Mouse (Mus musculus) layer of hippocampus, postnatal 36 days (tissue): ENCODE measurements at regions not wholly inside any gene's neighbourhood (a gene's known extent, or its start where the extent isn't known, plus 50 kb on each side); places are given as distances from the start of the nearest gene placed in this dataset.

ENCODE experiments used
- DNase-seq, 2 experiments: peaks; one replicate each; pipeline ENCODE4 v3.0.0; 2022

DNA sequence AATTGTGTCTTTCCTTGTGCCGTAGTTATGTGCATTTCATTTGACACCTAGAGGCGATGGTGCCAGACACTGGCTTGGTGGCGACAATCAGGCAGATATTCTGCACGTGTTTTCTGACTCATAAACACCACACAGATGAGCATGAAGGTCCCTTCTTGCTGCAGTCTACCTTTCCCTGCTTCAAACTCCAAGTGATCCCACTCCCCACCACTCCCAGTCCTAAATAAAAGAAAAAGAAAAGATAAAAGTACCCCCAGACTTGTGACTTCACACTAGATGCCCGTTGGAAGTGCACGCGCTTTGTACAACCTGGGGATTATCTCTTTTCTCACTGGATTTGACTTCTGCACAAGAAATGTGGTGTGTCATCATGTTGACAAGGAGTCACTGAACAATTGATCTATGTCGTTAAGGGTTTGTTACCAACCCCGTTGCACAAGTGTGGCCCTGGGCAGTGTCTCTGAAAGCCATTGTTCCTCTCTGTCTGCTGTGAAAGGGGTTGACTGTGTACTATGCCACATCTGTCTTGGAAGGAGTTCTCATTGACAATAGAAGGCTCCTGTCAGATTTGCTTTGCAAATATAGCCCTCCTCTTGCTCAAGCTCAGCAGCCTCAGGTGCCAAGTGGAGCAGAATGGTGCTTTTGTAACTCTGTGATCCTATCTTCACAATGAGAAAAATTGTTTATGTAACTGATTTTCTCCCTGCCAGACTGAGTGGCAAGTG, 140.1 kb downstream of the Ppp4r2 start:
- DNase-seq = no peak

DNA sequence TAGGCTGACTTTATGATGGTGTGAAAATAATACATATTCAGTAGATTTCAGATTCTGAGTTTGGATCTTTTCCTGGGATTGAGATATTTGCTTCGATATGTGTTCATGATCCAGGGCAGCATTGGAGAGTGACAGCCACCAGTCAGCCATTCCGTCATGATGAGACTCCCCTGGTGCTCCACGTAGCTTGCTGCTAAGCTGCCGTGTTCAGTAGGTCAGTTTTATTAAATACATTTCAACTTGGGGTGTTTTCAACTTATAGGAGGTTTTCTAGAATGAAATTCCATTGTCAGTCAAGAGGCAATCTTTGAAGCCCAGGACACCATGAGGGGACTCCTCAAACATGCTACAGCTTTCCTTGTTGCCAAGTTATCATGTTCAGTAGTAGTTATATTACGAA, 141.3 kb downstream of the Ppp4r2 start:
- DNase-seq = no peak

DNA sequence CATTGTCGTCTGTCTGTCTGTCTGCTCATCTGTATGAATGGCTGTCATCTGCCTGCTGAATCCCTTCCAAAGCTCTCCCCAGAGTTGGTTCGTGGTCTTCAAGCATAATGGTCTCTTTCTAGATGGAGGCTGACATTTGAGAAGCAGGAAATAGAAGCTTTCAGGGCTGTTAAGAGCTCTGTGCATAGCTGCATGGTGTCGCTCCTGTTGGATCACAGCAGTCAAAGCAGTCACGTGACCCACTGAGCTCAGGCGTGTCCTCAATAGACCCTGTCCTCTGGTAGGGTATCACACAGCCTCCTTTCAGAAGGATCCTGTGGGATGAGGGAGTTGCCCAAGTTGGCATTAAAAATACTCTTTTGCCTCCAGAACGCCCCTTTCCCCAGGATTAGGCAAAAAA, 142.4 kb downstream of the Ppp4r2 start:
- DNase-seq = no peak

DNA sequence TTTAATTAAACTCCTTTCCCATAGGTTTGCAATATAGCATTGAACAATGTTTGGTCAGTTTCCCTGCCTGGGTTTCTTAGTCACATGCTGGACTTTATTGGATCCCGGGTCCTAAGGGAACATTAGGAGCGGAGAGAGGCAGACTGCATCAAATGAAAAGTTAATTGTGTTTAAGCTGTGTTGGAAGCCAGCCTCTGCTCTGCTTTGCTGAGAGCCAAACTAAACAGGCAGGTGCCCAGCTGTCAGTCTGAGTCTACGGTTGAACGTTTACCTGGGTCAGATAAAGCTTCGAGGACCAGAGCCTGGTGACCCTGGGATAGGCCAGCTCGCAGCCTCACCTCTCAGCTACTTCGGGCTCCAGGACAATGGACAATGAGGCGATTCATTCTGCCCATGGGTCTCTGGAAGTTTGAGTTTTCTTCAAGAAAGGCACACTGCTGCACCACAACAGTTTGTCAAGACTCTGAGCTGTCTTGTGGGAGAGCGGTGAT, 143.8 kb downstream of the Ppp4r2 start:
- no peak for DNase-seq

DNA sequence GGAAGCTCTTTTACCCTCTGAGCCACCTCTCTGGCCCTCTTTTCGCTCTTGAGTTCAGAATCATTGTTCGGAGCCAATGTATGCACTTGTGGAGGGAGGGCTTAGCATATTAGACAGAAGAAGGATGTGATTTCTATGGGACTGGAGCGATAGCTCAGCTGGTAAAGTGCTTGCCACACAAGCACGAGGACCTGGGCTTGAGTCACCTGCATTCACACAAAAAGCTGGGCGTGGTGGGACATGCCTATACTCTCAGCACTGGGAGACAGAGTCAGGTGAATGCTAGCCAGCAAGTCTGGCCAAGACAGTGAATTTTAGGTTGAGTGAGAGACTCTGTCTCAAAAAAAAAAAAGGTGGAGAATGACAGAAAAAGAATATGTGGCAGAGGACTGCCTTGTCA, 144.7 kb downstream of the Ppp4r2 start:
- no peak for DNase-seq

DNA sequence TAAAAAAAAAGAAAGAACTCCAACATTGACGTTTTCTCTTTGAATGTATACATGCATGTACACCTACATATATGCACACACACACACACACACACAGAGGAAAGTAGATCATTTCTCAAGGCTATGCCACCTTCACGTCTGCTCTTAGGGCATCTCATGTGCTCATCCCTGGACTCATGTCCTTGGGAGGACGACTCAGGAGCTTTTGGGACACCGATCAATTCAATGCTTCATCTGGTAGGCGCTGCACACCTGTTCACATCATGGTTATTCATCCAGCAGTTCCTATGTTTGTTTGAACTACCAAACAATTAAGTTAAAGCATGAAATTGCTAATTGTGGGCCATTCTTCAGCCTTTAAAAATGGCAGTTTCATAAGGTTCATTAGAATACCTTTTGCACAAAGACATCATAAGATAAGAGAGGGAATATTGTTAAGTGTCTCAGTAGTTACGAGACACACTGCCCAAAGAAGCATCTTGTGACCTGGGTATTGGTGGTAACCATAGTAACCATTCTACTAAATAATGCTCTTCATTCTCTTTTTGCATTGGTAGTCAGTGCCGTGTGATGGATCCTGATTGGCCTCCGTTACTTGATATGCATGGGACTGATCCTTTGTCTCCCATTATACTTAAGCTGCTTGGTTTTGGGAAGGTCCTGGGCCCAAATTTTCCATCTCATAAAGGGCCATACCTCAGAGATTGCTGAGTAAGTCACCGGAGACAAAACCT, 145.5 kb downstream of the Ppp4r2 start:
- DNase-seq = no peak

DNA sequence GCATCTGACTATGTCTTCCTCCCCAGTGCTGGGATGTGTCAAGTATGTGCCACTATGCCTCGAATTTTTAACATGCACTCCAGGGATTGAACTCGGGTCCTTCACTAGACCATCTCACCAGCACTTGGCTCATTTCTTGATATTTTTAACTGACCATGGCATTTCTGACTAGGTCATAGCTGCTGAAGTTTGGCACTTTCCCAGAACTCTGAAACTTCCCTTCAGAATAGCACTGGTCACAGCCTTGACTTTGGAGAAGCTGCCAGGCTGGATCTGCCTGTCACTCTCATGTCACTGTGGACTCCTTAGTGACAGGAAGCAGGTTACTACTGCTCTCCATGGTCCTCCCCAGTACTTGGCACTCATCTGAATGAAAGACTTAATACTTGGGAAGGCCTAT, 146.7 kb downstream of the Ppp4r2 start:
- no peak for DNase-seq

DNA sequence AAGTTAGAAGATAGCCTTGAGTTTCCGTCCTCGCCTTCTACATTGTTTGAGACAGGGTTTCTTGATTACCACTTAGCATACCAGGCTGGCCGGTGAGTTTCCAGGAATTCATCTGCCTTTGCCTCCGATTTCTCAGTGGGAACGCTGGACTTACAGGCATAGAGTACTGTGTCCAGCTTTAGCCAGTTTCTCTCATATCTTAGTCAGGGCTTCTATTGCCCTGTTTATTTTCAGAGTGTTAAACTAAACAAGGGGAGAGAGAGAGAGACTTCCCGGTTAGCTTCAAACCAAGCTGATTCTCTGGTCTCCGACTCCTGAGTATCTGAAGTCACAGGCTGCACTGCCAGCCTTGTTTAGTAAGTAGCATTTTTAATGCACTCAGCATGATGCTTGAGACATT, 151.4 kb downstream of the Ppp4r2 start:
- no peak for DNase-seq

DNA sequence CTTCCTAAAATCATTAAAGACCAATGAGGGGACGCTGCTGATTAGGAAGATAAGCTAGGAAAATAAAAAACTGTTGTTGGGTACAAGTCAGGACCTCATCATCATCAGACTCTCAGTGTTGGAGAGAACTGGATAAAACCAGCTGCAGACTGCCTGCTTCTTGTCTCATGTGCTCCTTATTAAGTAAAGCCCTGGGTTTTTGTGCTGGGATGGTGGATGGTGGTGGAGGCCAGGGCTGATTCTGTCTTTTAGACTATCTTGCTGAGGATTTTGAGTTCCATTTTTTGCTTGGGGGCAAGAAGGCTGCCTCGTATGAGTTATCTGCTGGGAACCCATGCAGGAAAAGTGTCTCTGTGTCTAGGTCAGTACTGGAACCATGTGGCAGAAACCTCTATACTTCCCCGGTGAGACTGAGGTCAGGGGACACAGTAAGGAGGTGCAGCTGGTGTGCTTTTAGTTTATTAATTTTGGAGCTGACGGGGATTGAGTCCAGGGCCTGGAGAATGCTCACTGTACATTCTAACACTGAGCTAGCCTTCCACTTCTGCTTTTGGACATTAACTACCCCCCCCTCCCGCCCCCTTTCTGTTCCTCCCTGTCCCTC, 152.0 kb downstream of the Ppp4r2 start:
- no peak for DNase-seq

DNA sequence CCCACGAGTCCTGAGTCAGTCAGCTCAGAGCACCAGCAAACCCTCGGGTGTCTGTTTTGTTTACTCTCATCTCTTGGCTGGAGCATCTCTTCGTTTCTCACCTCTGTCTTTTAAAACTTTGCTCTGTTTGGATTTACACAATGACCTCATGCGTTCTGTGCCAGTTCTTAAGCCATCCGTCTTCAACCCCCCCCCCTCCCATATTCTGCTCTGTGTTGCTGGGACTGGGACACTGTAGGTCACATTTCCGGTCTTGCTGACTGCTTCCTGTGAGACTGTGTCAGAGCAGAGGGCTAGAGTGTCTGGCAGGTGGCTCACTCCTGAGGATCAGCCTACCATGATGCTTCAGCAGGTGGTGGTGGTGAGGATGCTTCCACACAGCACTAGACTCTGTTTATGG, 155.1 kb downstream of the Ppp4r2 start:
- no peak for DNase-seq

DNA sequence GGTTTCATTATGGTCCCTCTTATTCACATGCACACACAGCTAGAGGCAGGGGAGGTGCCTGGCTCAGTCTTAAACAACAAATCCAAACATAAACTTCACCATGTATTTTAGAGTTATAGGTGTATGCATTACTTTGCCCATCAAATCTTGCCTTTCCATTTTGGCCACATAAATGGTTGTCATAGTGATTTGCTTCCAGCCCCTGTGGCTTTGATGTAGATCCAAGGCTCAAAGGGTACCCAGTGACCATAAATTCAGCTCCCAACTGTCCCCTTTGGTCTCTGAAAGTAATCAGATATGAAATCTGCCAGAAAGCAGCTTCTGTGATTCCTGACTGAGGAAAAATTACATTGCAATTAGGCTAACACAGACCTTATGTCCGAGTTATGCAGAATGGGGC, 160.0 kb downstream of the Ppp4r2 start:
- DNase-seq = no peak

DNA sequence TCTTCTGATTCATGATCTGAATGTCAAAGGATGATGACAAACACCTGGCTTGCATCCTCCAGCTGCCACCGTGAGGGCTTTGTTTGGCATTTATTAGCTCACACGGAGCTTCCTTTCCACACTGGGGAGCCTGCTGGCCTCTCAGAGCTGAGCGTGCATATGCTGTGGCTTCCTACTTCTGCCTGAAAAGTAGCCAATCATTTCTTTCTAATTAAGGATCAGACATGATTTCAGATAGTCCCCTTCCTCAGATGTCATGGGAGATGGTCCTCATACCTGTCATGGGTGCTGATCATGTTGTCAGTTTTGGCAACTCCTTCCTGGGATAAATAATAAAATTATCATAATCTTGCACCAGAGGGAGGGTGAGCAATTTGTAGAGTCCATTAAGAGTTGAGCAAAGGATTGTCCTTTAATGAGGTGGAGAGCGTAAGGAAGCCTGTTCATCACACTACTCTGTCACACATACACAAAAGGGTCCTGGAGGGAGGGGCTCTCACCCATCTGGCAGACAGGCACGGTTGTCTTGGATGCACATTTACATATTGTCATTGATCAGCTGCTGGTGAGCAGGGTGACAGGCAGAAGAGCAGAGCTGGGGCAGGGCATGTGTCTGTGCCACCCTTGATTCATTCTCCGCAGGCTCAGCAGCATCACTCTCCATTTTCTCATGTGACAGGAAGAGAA, 162.6 kb downstream of the Ppp4r2 start:
- DNase-seq = no peak

DNA sequence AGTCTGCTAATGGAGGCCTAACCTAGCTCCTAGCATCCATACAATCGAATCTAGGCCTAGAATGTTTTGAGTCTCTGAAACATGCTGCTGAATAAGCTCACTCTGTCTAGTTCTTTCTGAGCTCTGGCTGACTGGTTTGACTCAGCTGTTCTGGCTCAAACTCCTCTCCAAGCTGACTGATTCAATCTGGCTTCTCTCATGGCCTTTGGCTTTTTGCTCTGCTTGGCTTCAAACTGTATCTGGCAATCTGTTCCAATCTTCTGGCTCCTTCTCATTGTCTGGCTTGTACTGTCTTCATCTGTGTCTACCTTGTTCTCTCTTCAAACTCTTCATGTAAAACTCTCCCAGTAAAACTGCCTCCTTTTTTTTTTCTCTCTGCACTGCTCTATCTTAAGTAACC, 164.9 kb downstream of the Ppp4r2 start:
- no peak for DNase-seq

DNA sequence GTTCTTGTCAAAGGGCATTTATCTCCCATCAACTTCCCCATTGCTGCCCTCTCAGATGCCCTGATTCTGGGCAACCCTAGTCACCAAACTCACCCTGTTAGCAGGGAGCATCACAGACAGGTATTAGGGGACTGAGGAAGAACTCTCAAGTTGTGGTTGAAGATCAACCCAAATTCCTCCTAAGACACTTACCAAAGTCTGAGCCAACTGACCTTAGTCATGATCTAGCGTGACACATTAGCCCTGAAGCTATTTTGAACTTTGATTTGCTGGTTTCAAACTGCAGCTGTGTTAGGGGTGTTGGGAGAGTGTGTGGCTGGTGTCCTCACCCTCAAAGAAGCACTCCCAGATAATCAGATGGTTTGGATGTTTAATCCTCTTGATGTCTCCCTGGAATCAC, 170.5 kb downstream of the Ppp4r2 start:
- no peak for DNase-seq

DNA sequence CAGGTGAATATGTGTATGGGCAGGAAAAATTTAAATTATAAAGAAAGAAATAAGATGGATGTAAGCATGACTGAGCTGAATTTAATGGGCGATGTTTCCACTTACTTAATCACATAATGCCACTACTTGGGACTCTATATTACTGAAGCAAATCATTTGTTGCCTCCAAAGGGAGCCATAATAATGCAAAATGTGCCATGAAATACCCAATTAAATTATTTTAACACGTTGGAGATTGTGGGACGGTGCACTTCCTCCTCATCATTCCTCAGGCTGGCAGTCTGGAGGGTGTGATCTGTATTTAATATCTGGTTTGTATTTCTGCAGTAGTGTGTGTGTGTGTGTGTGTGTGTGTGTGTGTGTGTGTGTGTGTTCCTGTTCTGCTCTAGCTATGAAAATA, 188.2 kb downstream of the Ppp4r2 start:
- no peak for DNase-seq

DNA sequence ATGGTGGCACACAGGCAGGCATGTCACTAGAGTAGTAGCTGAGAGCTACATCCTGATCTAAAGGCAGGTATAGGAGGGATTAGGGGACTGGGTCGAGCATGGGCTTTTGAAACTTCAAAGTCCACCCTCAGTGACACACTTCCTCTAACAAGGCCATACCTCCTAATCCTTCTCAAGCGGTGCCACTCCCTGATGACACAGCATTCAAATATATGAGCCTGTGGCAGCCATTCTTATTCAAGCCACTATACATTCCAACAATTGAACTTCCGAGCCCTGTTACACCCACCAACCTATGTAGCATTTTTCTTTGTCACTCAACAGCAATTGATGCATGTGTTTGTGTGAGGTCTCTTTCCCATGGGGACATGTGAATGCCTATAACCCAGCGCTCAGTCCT, 192.4 kb downstream of the Ppp4r2 start:
- DNase-seq = no peak

DNA sequence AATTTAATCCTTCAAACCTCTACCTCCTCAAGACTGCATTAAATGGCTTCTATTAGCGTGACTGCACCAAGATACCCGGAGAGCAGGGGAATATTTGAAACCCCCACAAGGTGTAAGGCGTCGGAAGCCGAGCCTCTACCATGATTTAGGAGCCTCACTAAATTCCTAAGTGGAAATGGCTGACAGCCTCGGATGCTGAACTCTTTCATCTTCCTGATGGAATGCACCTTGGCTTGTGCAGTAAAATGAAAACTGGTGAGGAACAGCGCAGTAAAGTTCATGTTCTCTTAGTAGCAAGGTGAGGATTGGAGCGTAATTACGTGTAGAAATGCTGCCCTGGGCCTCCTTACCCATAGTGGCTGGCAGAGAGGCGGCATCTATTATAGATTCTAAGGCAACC, 194.0 kb downstream of the Ppp4r2 start:
- no peak for DNase-seq

DNA sequence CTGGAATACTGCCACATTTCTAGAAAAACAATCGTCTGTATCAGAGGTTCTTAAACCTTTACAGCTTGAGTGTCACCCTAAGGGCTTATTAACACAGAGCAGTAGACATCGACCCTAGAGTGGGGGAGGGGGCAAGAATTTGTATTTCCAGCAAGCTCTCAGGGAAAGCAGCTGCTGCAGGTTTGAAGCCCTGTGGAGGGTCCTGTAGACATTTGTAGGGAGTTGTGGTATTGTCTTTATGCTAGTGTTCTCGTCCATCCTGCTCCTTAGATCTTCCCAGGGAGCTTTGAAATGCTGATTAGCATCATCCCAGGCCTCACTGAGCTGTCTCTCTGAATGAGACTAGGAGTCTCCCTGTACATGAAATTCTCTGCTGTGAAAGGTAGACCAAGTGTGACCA, 196.0 kb downstream of the Ppp4r2 start:
- no peak for DNase-seq

DNA sequence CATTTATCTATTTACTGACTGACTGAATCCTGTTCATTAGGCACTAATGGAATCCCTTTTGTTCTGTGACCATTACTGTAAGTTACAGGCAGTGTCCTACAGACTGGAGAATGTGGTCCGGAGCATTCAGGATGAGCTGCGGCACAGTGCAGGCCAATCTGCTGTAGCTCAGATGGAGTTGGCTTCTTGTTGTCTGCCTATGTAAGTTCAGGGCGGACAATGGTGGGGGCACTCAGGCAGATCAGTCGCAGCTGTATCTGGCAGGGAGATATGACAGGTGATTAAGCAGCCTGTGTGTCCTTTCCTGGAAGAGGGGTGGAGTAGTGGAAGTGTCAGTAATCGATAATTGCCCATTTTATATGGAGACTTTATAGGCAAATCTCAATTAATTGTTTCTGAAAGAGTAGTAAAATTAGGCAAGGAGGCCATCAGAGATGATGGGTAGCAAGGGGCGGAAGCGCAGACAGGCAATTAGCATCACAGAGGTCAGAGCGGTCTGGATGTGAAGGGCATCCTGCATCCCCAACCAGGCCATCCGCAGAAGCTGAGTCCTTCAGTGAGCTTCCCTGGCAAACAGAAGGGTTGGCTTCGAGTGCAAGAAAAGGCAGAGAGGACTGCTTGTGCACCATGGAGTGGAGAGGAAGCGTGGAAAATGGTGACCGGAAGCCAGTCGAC, 197.2 kb downstream of the Ppp4r2 start:
- DNase-seq = no peak

DNA sequence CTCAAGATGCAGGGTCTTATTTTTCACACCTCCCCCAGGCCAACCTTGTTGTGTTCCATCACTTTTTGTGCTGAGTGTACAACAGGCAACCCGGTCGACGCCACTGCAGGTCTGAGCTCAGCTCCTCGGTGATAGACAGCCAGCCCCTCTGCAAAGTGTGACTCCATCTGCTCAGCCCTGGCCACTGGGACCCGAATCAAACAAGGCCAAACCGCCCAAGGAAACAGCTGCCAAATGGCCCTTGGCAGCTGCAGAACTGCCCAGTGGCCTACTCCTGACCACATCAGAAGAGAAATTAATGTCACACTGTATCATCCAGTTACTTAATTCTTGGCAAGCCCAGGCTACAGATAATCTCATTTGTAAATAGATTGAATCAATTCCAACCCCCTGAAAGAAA, 213.3 kb downstream of the Ppp4r2 start:
- DNase-seq = no peak

DNA sequence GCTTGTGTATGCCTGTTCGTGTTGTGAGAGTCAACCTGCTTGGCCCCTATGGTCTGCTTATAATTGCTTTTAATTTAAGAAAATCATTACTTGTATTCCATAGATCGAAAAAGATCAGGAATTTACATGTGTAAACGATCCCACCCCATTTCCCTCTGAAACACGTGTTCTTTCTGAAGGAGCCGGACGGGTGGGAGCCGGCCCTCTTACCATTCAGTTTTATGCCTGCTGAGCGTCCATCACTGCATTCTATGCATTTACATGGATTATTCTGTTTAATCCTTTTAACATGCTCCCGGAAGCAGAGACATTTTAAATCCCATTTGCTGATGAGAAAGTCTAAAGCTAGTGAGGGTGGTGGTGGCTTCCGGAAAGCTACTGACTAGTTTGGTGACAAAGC, 213.8 kb downstream of the Ppp4r2 start:
- no peak for DNase-seq

DNA sequence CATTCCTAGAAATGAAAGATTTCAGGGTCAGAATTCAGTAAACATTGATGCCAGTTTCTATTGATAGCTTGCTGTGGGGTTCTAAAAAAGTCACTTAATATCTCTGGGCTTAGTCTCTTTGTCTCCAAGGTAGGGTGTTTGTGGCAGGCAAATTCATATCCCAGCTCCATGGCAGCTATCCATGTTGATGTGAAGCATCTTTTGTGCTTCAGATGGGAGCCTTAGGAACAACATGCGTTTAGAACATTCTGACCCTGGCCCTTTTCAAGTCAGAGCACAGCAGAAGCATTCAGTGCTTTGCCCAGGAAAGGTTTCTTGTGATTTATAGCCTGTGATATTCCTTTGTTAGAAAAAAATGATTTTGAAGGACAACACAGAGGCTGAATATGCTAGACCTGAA, 215.0 kb downstream of the Ppp4r2 start:
- DNase-seq = no peak
